Mouse (Mus musculus) megakaryocyte, embryonic 14.5 days (primary cell): ENCODE results near the gene Abl1.

Experiments
- FLI1 ChIP-seq: IDR thresholded peaks from 2 replicates; pipeline ENCODE4 v1.6.1; 2012; ENCODE audit warnings: low read length, inconsistent platforms, mixed read lengths
- GATA1 ChIP-seq: IDR thresholded peaks from 3 replicates; pipeline ENCODE4 v1.6.1; 2012; ENCODE audit warnings: mixed read lengths, low read length, inconsistent platforms, borderline replicate concordance

DNA sequence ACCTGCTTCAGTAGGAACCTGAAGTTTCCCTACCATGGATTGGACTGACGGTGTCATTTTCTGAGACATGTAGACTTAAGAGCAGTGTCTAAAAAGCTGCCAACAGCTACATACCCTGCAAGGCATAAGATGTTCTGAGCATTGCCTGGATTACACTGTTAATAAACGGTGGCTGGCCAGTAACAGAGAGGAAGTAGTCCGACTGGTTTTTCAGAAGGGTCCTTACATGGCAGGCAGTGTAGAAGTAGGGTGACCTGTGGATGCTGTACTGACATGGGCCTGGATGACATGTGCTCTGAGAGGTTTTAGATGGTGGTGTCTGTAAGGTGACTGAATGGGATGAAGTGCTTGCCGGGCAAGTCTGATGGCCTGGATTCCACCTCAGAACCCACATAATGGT is 79.6 kb downstream of the Abl1 start:
- TF ChIP-seq GATA1 = no peak
- TF ChIP-seq FLI1 = no peak
